Mouse (Mus musculus): ENCODE measurements around the gene Mad2l1bp. TPM values are rescaled to one million over a fixed set of nuclear protein-coding genes. Genes with fewer than 3 reads are reported as not detected.

The Mad2l1bp gene
- polyA plus RNA-seq, 1 experiment: 43.2 TPM

DNA sequence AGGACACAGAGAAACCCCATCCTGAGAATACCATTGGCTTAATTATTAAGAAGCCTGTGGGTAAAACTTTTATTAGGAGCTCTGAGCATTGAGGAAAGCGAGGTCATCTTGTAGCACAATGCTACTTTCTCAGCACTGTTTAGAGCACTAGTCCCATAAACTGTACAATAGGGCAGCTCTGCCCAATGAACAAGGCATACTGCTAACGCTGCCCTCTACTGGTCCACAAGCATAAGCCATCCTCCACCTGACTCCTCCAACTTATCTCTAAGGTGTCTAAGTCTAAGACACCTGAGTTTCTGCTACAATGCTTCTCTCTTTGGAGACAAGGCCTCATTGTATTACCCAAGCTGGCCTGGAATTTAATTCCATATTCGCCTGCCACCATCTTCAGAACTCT lies 17.2 kb upstream of the Mad2l1bp start:
- Histone ChIP-seq H3K4me3 (ENCODE audit: control insufficient read depth, insufficient read depth, low read length) (no peak overlapping the region), H3K4me1 (replicated peaks; ENCODE audit: control insufficient read depth, insufficient read depth, low read length) (peaks cover 9% of the 10 kb centered on the region), H3K27ac (ENCODE audit: control insufficient read depth, insufficient read depth, low read length) (no peak overlapping the region), H3K36me3 (ENCODE audit: control insufficient read depth, insufficient read depth, low read length) (peaks cover 40% of the 10 kb centered on the region), H3K27me3 (ENCODE audit: control insufficient read depth, insufficient read depth, low read length) (no peaks in the 10 kb centered on the region)
- no peak for TF ChIP-seq POLR2A (IDR thresholded peaks at IDR 0.05; ENCODE audit: control insufficient read depth, extremely low read depth, insufficient read depth, low read length, poor library complexity)
- TF ChIP-seq CTCF (IDR thresholded peaks at IDR 0.05; ENCODE audit: borderline replicate concordance, control insufficient read depth, extremely low read depth, insufficient read depth, low read length, poor library complexity): no peak
- 83% methylated on average over 3 of the region's 3 CpGs for WGBS
- DNase-seq: peak; percentile 46

- Histone ChIP-seq H3K4me1 (replicated peaks; ENCODE audit: control insufficient read depth, insufficient read depth, low read length) (peaks cover 15% of the 10 kb centered on the region), H3K4me3 (ENCODE audit: control insufficient read depth, insufficient read depth, low read length) (no peak overlapping the region), H3K27ac (ENCODE audit: control insufficient read depth, insufficient read depth, low read length) (no peak overlapping the region), H3K27me3 (ENCODE audit: control insufficient read depth, insufficient read depth, low read length) (no peaks in the 10 kb centered on the region), H3K36me3 (ENCODE audit: control insufficient read depth, insufficient read depth, low read length) (peaks cover 43% of the 10 kb centered on the region)
- 92% methylated on average over 5 of the region's 5 CpGs for WGBS
- DNase-seq: no peak
- no peak for TF ChIP-seq CTCF (IDR thresholded peaks at IDR 0.05; ENCODE audit: borderline replicate concordance, control insufficient read depth, extremely low read depth, insufficient read depth, low read length, poor library complexity)
- no peak for TF ChIP-seq POLR2A (IDR thresholded peaks at IDR 0.05; ENCODE audit: control insufficient read depth, extremely low read depth, insufficient read depth, low read length, poor library complexity)
These were observed 15.4 kb upstream of the Mad2l1bp start for GRCm38 (mm10) chr17:46168768-46169167.

GRCm38 (mm10) chr17:46168318-46168717 lies 15.0 kb upstream of the Mad2l1bp start:
- Histone ChIP-seq H3K4me3 (ENCODE audit: control insufficient read depth, insufficient read depth, low read length) (no peak overlapping the region), H3K27me3 (ENCODE audit: control insufficient read depth, insufficient read depth, low read length) (no peaks in the 10 kb centered on the region), H3K4me1 (replicated peaks; ENCODE audit: control insufficient read depth, insufficient read depth, low read length) (peaks cover 16% of the 10 kb centered on the region), H3K36me3 (ENCODE audit: control insufficient read depth, insufficient read depth, low read length) (peaks cover 43% of the 10 kb centered on the region), H3K27ac (ENCODE audit: control insufficient read depth, insufficient read depth, low read length) (no peak overlapping the region)
- no peak for DNase-seq
- WGBS: 74% methylated on average over 5 of the region's 5 CpGs
- TF ChIP-seq POLR2A (IDR thresholded peaks at IDR 0.05; ENCODE audit: control insufficient read depth, extremely low read depth, insufficient read depth, low read length, poor library complexity) (no peak), CTCF (IDR thresholded peaks at IDR 0.05; ENCODE audit: borderline replicate concordance, control insufficient read depth, extremely low read depth, insufficient read depth, low read length, poor library complexity) (no peak)

DNA sequence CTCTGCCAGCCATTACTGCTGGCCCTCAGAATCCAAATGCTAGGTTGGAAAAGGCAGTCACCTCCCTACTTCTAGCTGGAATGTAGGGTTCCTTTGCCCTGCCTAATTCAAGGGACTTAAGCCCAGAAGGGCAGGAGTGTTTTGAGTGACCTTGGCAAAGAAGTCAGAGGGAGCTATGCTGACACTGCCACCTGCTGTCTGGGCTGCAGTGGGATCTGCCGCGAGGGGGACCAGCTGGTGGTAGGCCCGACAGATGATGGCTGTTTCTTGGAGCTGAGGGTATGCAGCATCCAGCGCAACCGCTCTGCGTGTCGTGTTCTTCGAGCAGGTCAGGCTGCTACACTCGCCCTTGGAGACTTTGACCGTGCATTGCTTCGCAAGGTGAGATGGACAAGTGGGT lies 13.7 kb upstream of the Mad2l1bp start:
- Histone ChIP-seq H3K4me1 (replicated peaks; ENCODE audit: control insufficient read depth, insufficient read depth, low read length) (peaks cover 15% of the 10 kb centered on the region), H3K36me3 (ENCODE audit: control insufficient read depth, insufficient read depth, low read length) (peaks cover 40% of the 10 kb centered on the region), H3K4me3 (ENCODE audit: control insufficient read depth, insufficient read depth, low read length) (no peak overlapping the region), H3K27me3 (ENCODE audit: control insufficient read depth, insufficient read depth, low read length) (no peaks in the 10 kb centered on the region), H3K27ac (ENCODE audit: control insufficient read depth, insufficient read depth, low read length) (no peak overlapping the region)
- 92% methylated on average over 11 of the region's 11 CpGs for WGBS
- TF ChIP-seq CTCF (IDR thresholded peaks at IDR 0.05; ENCODE audit: borderline replicate concordance, control insufficient read depth, extremely low read depth, insufficient read depth, low read length, poor library complexity) (0 out of 2 replicates have a peak, but pooled peaks have one; percentile 29), POLR2A (IDR thresholded peaks at IDR 0.05; ENCODE audit: control insufficient read depth, extremely low read depth, insufficient read depth, low read length, poor library complexity) (no peak)
- no peak for DNase-seq

GRCm38 (mm10) chr17:46166270-46166669 lies 12.9 kb upstream of the Mad2l1bp start:
- H3K27me3 ChIP-seq (ENCODE audit: control insufficient read depth, insufficient read depth, low read length): no peaks in the 10 kb centered on the region
- H3K4me3 ChIP-seq (ENCODE audit: control insufficient read depth, insufficient read depth, low read length): no peak overlapping the region
- TF ChIP-seq CTCF (IDR thresholded peaks at IDR 0.05; ENCODE audit: borderline replicate concordance, control insufficient read depth, extremely low read depth, insufficient read depth, low read length, poor library complexity): no peak
- no peak for TF ChIP-seq POLR2A (IDR thresholded peaks at IDR 0.05; ENCODE audit: control insufficient read depth, extremely low read depth, insufficient read depth, low read length, poor library complexity)
- H3K4me1 ChIP-seq (replicated peaks; ENCODE audit: control insufficient read depth, insufficient read depth, low read length): peaks cover 22% of the 10 kb centered on the region
- no peak overlapping the region for H3K27ac ChIP-seq (ENCODE audit: control insufficient read depth, insufficient read depth, low read length)
- peaks cover 36% of the 10 kb centered on the region for H3K36me3 ChIP-seq (ENCODE audit: control insufficient read depth, insufficient read depth, low read length)
- DNase-seq: no peak
- 92% methylated on average over 5 of the region's 5 CpGs for WGBS

DNA sequence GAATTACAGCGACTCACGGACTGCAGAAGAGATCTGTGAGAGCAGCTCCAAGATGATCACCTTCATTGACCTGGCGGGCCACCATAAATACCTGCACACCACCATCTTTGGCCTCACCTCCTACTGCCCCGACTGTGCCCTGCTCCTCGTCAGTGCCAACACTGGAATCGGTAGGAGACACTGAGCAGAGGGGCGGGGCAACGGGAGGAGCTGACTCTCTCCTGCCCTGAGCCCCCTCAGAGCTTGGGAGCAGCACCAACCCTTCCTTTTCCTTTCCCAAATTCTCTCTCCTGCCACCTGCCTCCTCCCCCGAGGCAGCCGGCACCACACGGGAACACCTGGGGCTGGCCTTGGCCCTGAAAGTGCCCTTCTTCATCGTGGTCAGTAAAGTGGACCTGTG lies 12.1 kb upstream of the Mad2l1bp start:
- no peaks in the 10 kb centered on the region for H3K27me3 ChIP-seq (ENCODE audit: control insufficient read depth, insufficient read depth, low read length)
- no peak for TF ChIP-seq CTCF (IDR thresholded peaks at IDR 0.05; ENCODE audit: borderline replicate concordance, control insufficient read depth, extremely low read depth, insufficient read depth, low read length, poor library complexity)
- no peak for TF ChIP-seq POLR2A (IDR thresholded peaks at IDR 0.05; ENCODE audit: control insufficient read depth, extremely low read depth, insufficient read depth, low read length, poor library complexity)
- 95% methylated on average over 12 of the region's 12 CpGs for WGBS

DNA sequence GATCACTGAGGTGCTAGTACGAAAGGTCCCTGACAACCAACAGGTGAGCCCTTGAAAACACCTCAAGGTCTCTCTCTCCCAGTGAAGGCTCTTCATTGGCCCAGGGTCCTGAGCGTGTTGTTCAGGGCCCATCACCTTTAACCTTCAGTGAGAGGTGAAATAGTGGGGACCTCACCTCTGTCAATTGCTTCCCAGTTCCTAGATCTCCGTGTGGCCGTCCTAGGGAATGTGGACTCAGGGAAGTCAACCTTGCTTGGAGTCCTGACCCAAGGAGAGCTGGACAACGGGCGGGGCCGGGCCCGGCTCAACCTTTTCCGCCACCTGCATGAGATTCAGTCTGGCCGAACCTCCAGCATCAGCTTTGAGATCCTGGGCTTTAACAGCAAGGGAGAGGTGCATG lies 11.4 kb upstream of the Mad2l1bp start:
- DNase-seq: no peak
- H3K4me1 ChIP-seq (replicated peaks; ENCODE audit: control insufficient read depth, insufficient read depth, low read length): peaks cover 24% of the 10 kb centered on the region
- no peak overlapping the region for H3K4me3 ChIP-seq (ENCODE audit: control insufficient read depth, insufficient read depth, low read length)
- H3K36me3 ChIP-seq (ENCODE audit: control insufficient read depth, insufficient read depth, low read length): peaks cover 36% of the 10 kb centered on the region
- H3K27me3 ChIP-seq (ENCODE audit: control insufficient read depth, insufficient read depth, low read length): no peaks in the 10 kb centered on the region
- TF ChIP-seq POLR2A (IDR thresholded peaks at IDR 0.05; ENCODE audit: control insufficient read depth, extremely low read depth, insufficient read depth, low read length, poor library complexity): no peak
- TF ChIP-seq CTCF (IDR thresholded peaks at IDR 0.05; ENCODE audit: borderline replicate concordance, control insufficient read depth, extremely low read depth, insufficient read depth, low read length, poor library complexity): no peak
- WGBS: 97% methylated on average over 10 of the region's 10 CpGs
- no peak overlapping the region for H3K27ac ChIP-seq (ENCODE audit: control insufficient read depth, insufficient read depth, low read length)

More for the DNA sequence above, 12.1 kb upstream of the Mad2l1bp start:
- H3K4me1 ChIP-seq (replicated peaks; ENCODE audit: control insufficient read depth, insufficient read depth, low read length): peaks cover 22% of the 10 kb centered on the region
- no peak for DNase-seq
- H3K36me3 ChIP-seq (ENCODE audit: control insufficient read depth, insufficient read depth, low read length): peaks cover 36% of the 10 kb centered on the region
- no peak overlapping the region for H3K4me3 ChIP-seq (ENCODE audit: control insufficient read depth, insufficient read depth, low read length)
- no peak overlapping the region for H3K27ac ChIP-seq (ENCODE audit: control insufficient read depth, insufficient read depth, low read length)

Measured in thymus, adult 2 months (tissue).